Mouse (Mus musculus) embryonic facial prominence, embryonic 14.5 days (tissue): Measurements from ENCODE around the gene Prrc2a. TPM values are rescaled to one million over a fixed set of nuclear protein-coding genes. Genes with fewer than 3 reads are reported as not detected.

Experiments
- ATAC-seq: fragments of 200-750 bp; cut with Nextera tagmentation; 2 replicates; pipeline ENCODE4 v1.8.0; 2017; ENCODE audit warnings: low read depth, moderate number of reproducible peaks, moderate TSS enrichment
- DNase-seq: peaks from one replicate; pipeline ENCODE4 v3.0.0-alpha.2; 2015; ENCODE audit warnings: low spot score
- H3K27ac ChIP-seq: fragments of 300-500 bp; sonication (generic); replicated peaks from 2 replicates; pipeline ENCODE4 v1.5.1; 2014; ENCODE audit warnings: low read depth, mild to moderate bottlenecking, low read length, moderate library complexity
- H3K27me3 ChIP-seq: fragments of 300-500 bp; sonication (generic); replicated peaks from 2 replicates; pipeline ENCODE4 v1.6.1; 2014; ENCODE audit warnings: low read length; ENCODE audit not compliant: control insufficient read depth, insufficient read depth
- H3K36me3 ChIP-seq: fragments of 300-500 bp; sonication (generic); 2 replicates; pipeline ENCODE4 v1.6.1; 2014; ENCODE audit warnings: low read length, mixed read lengths; ENCODE audit not compliant: control insufficient read depth, insufficient read depth
- H3K4me1 ChIP-seq: fragments of 300-500 bp; sonication (generic); 2 replicates; pipeline ENCODE4 v1.6.1; 2014; ENCODE audit warnings: antibody characterized with exemption, low read length; ENCODE audit not compliant: control insufficient read depth, insufficient read depth
- H3K4me2 ChIP-seq: fragments of 300-500 bp; sonication (generic); 2 replicates; pipeline ENCODE4 v1.6.1; 2014; ENCODE audit warnings: low read depth, mild to moderate bottlenecking, low read length, moderate library complexity, mixed read lengths
- H3K4me3 ChIP-seq: fragments of 300-500 bp; sonication (generic); 2 replicates; pipeline ENCODE4 v1.5.1; 2014; ENCODE audit warnings: low read depth, mild to moderate bottlenecking, low read length
- H3K9ac ChIP-seq: fragments of 300-500 bp; sonication (generic); 2 replicates; pipeline ENCODE4 v1.6.1; 2014; ENCODE audit warnings: low read depth, mild to moderate bottlenecking, low read length, moderate library complexity, mixed read lengths
- H3K9me3 ChIP-seq: fragments of 300-500 bp; sonication (generic); 2 replicates; pipeline ENCODE4 v1.6.1; 2016; ENCODE audit warnings: low read length; ENCODE audit not compliant: control insufficient read depth
- WGBS: fragments of 180-500 bp; shearing (Covaris S2); extraction: QIAGEN DNeasy Blood & Tissue Kit; methylation state at CpG from one replicate; pipeline ENCODE4 v1.1.7; 2014; 5-methylcytosine and 5-hydroxymethylcytosine counted together
- polyA plus RNA-seq: library from polyadenylated mRNA; unstranded; fragments of >200 nt; fragmentation: Nextera tagmentation; extraction: Ambion mirVana; gene quantifications from 2 replicates; pipeline ENCODE4 v1.2.1, GENCODE M21; 2014

Prrc2a gene
- polyA plus RNA-seq, 1 experiment from 2014 or later: 151 TPM

GRCm38 (mm10) chr17:35168541-35169207 lies 4.0 kb upstream of the Prrc2a start:
- no peak overlapping the region for H3K27ac ChIP-seq
- H3K4me2 ChIP-seq: no peak overlapping the region
- H3K4me3 ChIP-seq: no peak overlapping the region
- no peaks in the 10 kb centered on the region for H3K27me3 ChIP-seq
- H3K9ac ChIP-seq: no peak overlapping the region
- H3K36me3 ChIP-seq: no peaks in the 10 kb centered on the region
- DNase-seq (peak; percentile 84), ATAC-seq (no peak)
- H3K9me3 ChIP-seq: no peaks in the 10 kb centered on the region
- H3K4me1 ChIP-seq: peaks cover 13% of the 10 kb centered on the region
- WGBS: 12% methylated on average over 4 of the region's 4 CpGs

DNA sequence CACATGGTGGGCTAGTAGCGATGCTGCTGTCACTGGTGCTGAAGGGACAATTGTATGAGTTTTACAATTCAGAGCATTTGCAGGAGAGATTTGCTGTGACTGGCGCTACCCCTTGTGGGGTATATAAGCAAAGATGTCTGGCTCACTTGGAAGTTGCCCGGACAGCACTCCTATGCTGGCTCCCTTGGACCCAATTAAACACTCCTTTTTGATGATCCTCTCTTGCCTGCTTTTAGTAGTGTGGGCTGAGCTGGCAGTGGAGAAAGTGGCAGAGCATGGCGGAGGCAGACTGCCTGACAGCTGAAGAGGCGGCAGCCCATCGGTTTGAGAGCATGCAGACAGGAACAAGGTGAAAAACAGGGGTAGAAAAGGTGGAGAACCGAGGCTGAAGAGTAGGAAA lies 3.1 kb upstream of the Prrc2a start:
- H3K36me3 ChIP-seq: no peaks in the 10 kb centered on the region
- no peak overlapping the region for H3K4me3 ChIP-seq
- H3K27ac ChIP-seq: no peak overlapping the region
- H3K4me2 ChIP-seq: no peak overlapping the region
- 90% methylated on average over 7 of the region's 7 CpGs for WGBS
- H3K9ac ChIP-seq: no peak overlapping the region
- H3K9me3 ChIP-seq: no peaks in the 10 kb centered on the region
- peaks cover 13% of the 10 kb centered on the region for H3K4me1 ChIP-seq
- H3K27me3 ChIP-seq: no peaks in the 10 kb centered on the region
- DNase-seq (no peak), ATAC-seq (no peak)

DNA sequence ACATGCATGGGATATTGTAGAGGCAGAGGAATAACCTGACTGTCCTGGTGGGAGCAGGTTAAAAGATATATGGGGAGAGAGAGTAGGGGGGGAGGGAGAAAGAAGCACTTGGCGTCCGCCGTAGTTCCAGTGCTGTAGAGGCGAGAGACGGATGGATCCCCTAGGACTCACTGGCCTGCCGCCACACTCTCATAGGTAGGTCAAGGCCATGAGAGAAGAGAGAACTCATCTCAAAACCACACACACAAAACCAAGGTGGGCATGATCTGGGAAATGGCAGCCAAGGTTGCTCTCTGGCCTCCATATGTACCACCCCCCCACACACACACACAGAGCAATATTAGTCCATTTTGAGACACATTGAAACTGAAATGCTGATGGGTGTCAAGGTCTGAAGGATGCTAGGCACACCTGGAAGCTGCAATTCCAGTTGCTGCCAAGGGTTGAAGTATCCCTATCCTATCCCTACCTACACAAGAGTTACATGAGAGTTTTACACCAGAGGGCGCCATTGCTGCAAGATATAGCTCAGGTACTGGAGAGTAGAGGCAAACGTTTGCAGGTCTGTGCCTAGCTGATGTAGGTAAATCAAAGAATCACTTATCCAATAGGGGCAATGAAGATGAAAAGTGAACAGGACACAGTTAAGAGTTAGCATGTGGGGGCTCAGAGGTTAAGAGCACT lies 1.8 kb upstream of the Prrc2a start:
- 0 out of 2 replicates have a peak overlapping the region, but pooled peaks have one; percentile 62 for H3K9ac ChIP-seq
- WGBS: 73% methylated on average over 8 of the region's 8 CpGs
- peak overlapping the region; percentile 95; the same call in 1 of the 2 replicates for H3K27ac ChIP-seq
- H3K36me3 ChIP-seq: peaks cover 8% of the 10 kb centered on the region
- ATAC-seq (no peak), DNase-seq (peak; percentile 90)
- H3K4me1 ChIP-seq: peaks cover 21% of the 10 kb centered on the region
- H3K9me3 ChIP-seq: no peaks in the 10 kb centered on the region
- H3K4me3 ChIP-seq: no peak overlapping the region
- peak overlapping the region; percentile 67 for H3K4me2 ChIP-seq
- H3K27me3 ChIP-seq: no peaks in the 10 kb centered on the region

DNA sequence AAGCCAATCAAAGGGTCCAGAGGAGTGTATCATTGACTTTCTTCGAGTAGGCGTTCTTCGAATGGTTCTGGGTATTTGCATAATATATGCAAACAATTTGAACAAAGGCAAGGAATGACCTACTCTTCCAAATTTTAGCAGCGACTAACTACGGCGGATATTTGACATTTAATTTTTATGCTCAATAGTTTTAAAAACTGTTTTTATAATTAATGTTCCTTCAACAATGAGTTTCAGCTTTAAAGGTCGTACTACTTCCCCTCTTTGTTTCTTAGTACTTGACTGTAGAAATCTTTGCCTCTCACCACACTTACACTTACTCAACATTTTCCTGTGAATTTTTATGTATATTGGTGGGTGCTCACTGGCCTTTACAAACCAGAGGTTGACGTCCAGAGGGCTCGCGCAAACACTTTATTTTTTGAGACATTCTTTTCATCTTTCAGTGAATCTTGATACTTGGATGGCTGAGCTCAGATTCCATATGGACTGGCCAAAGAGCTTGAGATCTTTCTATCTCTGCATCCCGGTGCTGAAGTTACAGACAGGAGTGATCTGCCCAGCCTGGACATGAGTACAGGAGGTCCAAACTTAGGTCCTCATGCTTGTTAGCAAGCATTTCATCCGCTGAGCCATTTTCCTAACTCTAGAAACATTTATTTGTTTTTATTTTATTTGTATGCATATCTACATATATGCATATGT lies 906 bp upstream of the Prrc2a start:
- 20% methylated on average over 12 of the region's 12 CpGs for WGBS
- Histone ChIP-seq H3K9me3 (no peaks in the 10 kb centered on the region), H3K9ac (peak overlapping the region; percentile 62), H3K27me3 (no peaks in the 10 kb centered on the region), H3K36me3 (peaks cover 17% of the 10 kb centered on the region), H3K27ac (peak overlapping the region; percentile 95), H3K4me2 (peak overlapping the region; percentile 67), H3K4me1 (peaks cover 21% of the 10 kb centered on the region), H3K4me3 (peak overlapping the region; percentile 93)
- DNase-seq: no peak
- ATAC-seq: peak; percentile 84

GRCm38 (mm10) chr17:35164218-35164567 lies 504 bp downstream of the Prrc2a start:
- peak overlapping the region; percentile 84 for H3K4me2 ChIP-seq
- peak overlapping the region; percentile 99 for H3K9ac ChIP-seq
- DNase-seq: no peak
- no peaks in the 10 kb centered on the region for H3K9me3 ChIP-seq
- ATAC-seq: no peak
- WGBS: 0% methylated on average over 16 of the region's 28 CpGs
- peaks cover 31% of the 10 kb centered on the region for H3K36me3 ChIP-seq
- H3K4me3 ChIP-seq: peak overlapping the region; percentile 93
- H3K27me3 ChIP-seq: no peaks in the 10 kb centered on the region
- peaks cover 21% of the 10 kb centered on the region for H3K4me1 ChIP-seq
- peak overlapping the region; percentile 94 for H3K27ac ChIP-seq

- H3K4me1 ChIP-seq: peaks cover 21% of the 10 kb centered on the region
- H3K4me3 ChIP-seq: peak overlapping the region; percentile 93
- DNase-seq (no peak), ATAC-seq (no peak)
- H3K4me2 ChIP-seq: peak overlapping the region; percentile 84
- H3K27me3 ChIP-seq: no peaks in the 10 kb centered on the region
- H3K9me3 ChIP-seq: no peaks in the 10 kb centered on the region
- peaks cover 38% of the 10 kb centered on the region for H3K36me3 ChIP-seq
- peak overlapping the region; percentile 99 for H3K9ac ChIP-seq
- 9% methylated on average over 8 of the region's 8 CpGs for WGBS
- H3K27ac ChIP-seq: peak overlapping the region; percentile 94
Observed at GRCm38 (mm10) chr17:35163326-35164081, 1.2 kb downstream of the Prrc2a start.

DNA sequence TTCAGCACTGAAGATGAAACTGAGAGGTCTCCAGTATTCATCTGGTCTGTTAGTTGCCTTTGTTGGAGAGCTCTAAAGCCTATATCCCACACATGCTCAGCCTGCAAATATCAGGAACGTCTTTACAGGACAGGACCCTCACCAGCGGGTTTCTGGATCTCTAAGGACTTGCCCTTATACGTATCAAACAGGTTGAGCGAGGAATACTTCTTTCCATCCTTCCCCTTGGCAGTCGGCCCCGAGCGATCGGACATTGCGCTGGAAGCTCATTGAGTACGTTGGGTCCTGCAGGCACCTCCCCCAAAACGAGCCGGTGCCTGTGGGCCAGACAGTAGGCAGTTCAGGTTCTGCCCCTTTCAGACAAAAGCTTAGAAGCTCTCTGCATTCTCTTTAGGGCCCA lies 2.0 kb downstream of the Prrc2a start:
- ATAC-seq (no peak), DNase-seq (no peak)
- Histone ChIP-seq H3K4me1 (peaks cover 21% of the 10 kb centered on the region), H3K36me3 (peaks cover 46% of the 10 kb centered on the region), H3K9ac (peak overlapping the region; percentile 99), H3K4me3 (peak overlapping the region; percentile 93), H3K27ac (no peak overlapping the region), H3K9me3 (no peaks in the 10 kb centered on the region), H3K4me2 (peak overlapping the region; percentile 84), H3K27me3 (no peaks in the 10 kb centered on the region)
- 25% methylated on average over 12 of the region's 12 CpGs for WGBS

- H3K27ac ChIP-seq: no peak overlapping the region
- peaks cover 21% of the 10 kb centered on the region for H3K4me1 ChIP-seq
- no peak for ATAC-seq
- DNase-seq: no peak
- peak overlapping the region; percentile 43; the same call in 1 of the 2 replicates for H3K9ac ChIP-seq
- WGBS: 69% methylated on average over 14 of the region's 14 CpGs
- H3K9me3 ChIP-seq: no peaks in the 10 kb centered on the region
- peaks cover 52% of the 10 kb centered on the region for H3K36me3 ChIP-seq
- H3K4me2 ChIP-seq: peak overlapping the region; percentile 84
- no peaks in the 10 kb centered on the region for H3K27me3 ChIP-seq
- H3K4me3 ChIP-seq: peak overlapping the region; percentile 93
Observed at GRCm38 (mm10) chr17:35162121-35162520, 2.6 kb downstream of the Prrc2a start.
